Mouse (Mus musculus) ovary, adult 2 months (tissue): ENCODE results near the gene Pygm. TPM values are rescaled to one million over a fixed set of nuclear protein-coding genes. Genes with fewer than 3 reads are reported as not detected.

Experiments
- polyA plus RNA-seq: library from polyadenylated mRNA; depleted of rRNA; stranded (reverse); fragments of >200 nt; gene quantifications from 2 replicates; pipeline ENCODE4 v1.2.3, GENCODE M21; 2012; rRNA removed

Pygm gene
- polyA plus RNA-seq, result 19.9 and 23.9 TPM in 2 replicates

GRCm38 (mm10) chr19:6384128-6384527 lies at the start of gene Pygm:
TSS of gene Pygm (plus strand) at chr19:6384399.

GRCm38 (mm10) chr19:6334673-6335457 lies 49.3 kb upstream of the Pygm start, which contains the start of gene Men1:
TSS of gene Men1 (plus strand) at chr19:6334979.

GRCm38 (mm10) chr19:6340524-6341452 lies 43.4 kb upstream of the Pygm start, which contains the start of gene Map4k2:
TSS of gene Map4k2 (plus strand) at chr19:6341135.

GRCm38 (mm10) chr19:6363411-6364240 lies 20.6 kb upstream of the Pygm start, which contains the start of gene Sf1:
TSS of gene Sf1 (plus strand) at chr19:6363690.

GRCm38 (mm10) chr19:6399285-6400095 lies 15.3 kb downstream of the Pygm start, which contains the start of gene Rasgrp2:
TSS of gene Rasgrp2 (plus strand) at chr19:6399340.

GRCm38 (mm10) chr19:6418233-6418879 lies 34.2 kb downstream of the Pygm start, which contains the start of gene Nrxn2:
TSS of gene Nrxn2 (plus strand) at chr19:6418731.

Other genes starting within 250 kb of the Pygm start
- 5.3 and 8.6 TPM in 2 replicates for gene Batf2, start 243.4 kb upstream of the Pygm start, polyA plus RNA-seq
- gene Arl2, start 242.9 kb upstream of the Pygm start, polyA plus RNA-seq, result 157 and 174 TPM in 2 replicates
- 0.44 and 0.75 TPM in 2 replicates for gene Majin, start 200.0 kb upstream of the Pygm start, polyA plus RNA-seq
- gene Gpha2, start 158.0 kb upstream of the Pygm start, polyA plus RNA-seq, result 58.5 and 77.5 TPM in 2 replicates
- 108 and 236 TPM in 2 replicates for gene Ppp2r5b, start 148.5 kb upstream of the Pygm start, polyA plus RNA-seq
- 59.3 and 62.5 TPM in 2 replicates for gene Atg2a, start 142.7 kb upstream of the Pygm start, polyA plus RNA-seq
- 255 and 442 TPM in 2 replicates for gene Ehd1, start 107.7 kb upstream of the Pygm start, polyA plus RNA-seq
- 22.0 and 23.7 TPM in 2 replicates for gene Cdc42bpg, start 77.9 kb upstream of the Pygm start, polyA plus RNA-seq
- 91.9 and 113 TPM in 2 replicates for gene Men1, start 49.4 kb upstream of the Pygm start, polyA plus RNA-seq
- gene Map4k2, start 43.3 kb upstream of the Pygm start, polyA plus RNA-seq, result 169 and 208 TPM in 2 replicates
- gene Sf1, start 20.7 kb upstream of the Pygm start, polyA plus RNA-seq, result 206 and 238 TPM in 2 replicates
- gene Rasgrp2, start 14.9 kb downstream of the Pygm start, polyA plus RNA-seq, result 86.4 and 103 TPM in 2 replicates
- 5.9 and 11.2 TPM in 2 replicates for gene Nrxn2, start 34.3 kb downstream of the Pygm start, polyA plus RNA-seq
- gene Slc22a12, start 158.6 kb downstream of the Pygm start, polyA plus RNA-seq, result 0.32 TPM in 1 of 2 replicates, not detected in the other